8 mouse cellular contexts compared by ENCODE assay signal in genomic region chr4:45108456-45109110, GRCm38 (mm10). TPM values are rescaled to one million over a fixed set of nuclear protein-coding genes. Genes with fewer than 3 reads are reported as not detected.
A peak's percentile ranks its signal among the peaks of the same experiment; 100 is the strongest.
DNase-seq lines count a peak whose midpoint lies in the region; ATAC-seq lines count a peak whose summit lies in the region.

No protein-coding gene starts in this region.

- H3K9ac ChIP-seq in heart, embryonic 12.5 days = no peak overlapping the region

- no peaks in the 10 kb centered on the region for H3K9me3 ChIP-seq in heart, embryonic 12.5 days (replicated peaks)
- no peaks in the 10 kb centered on the region for H3K9me3 ChIP-seq in limb, embryonic 10.5 days (replicated peaks)

- no peak overlapping the region for H3K27ac ChIP-seq in heart, embryonic 12.5 days (ENCODE audit: poor library complexity, severe bottlenecking)
- H3K27ac ChIP-seq in limb, embryonic 10.5 days = no peak overlapping the region

- no peaks in the 10 kb centered on the region for H3K27me3 ChIP-seq in heart, embryonic 12.5 days (replicated peaks)
- H3K27me3 ChIP-seq in limb, embryonic 10.5 days (ENCODE audit: low read depth, poor library complexity, severe bottlenecking) = no peaks in the 10 kb centered on the region

- no peak overlapping the region for H3K4me3 ChIP-seq in heart, embryonic 12.5 days
- peak overlapping the region; percentile 99 for H3K4me3 ChIP-seq in limb, embryonic 10.5 days

- no peak for DNase-seq in heart, adult 11 months
- peak; percentile 17 to 30 for DNase-seq in B cell, adult 2 months
- peak; percentile 14 to 21 for DNase-seq in cerebellum, postnatal 10 days
- DNase-seq in limb, embryonic 10.5 days (ENCODE audit: low spot score) = no peak
- no peak for DNase-seq in urinary bladder, postnatal 36 days (ENCODE audit: low spot score in 2 of 2)
- no peak for DNase-seq in embryo, embryonic 9.5 days (ENCODE audit: extremely low spot score)
- DNase-seq in right cerebral cortex, postnatal 14 days = no peak

- peaks cover 22% of the 10 kb centered on the region for H3K36me3 ChIP-seq in heart, embryonic 12.5 days
- H3K36me3 ChIP-seq in limb, embryonic 10.5 days = peaks cover 23% of the 10 kb centered on the region

- H3K4me2 ChIP-seq in heart, embryonic 12.5 days = peak overlapping the region; percentile 89

- peaks cover 11% of the 10 kb centered on the region for H3K4me1 ChIP-seq in heart, embryonic 12.5 days (replicated peaks)
- H3K4me1 ChIP-seq in limb, embryonic 10.5 days = peaks cover 13% of the 10 kb centered on the region

- ATAC-seq in heart, embryonic 12.5 days (ENCODE audit: insufficient number of reproducible peaks, low FRiP score) = no peak

- 65% methylated on average over 8 of the region's 8 CpGs for WGBS in heart, embryonic 12.5 days
- WGBS in limb, embryonic 10.5 days = 70% methylated on average over 8 of the region's 8 CpGs

RNA-seq across cellular contexts. Expression of gene Tomm5, which starts 0.7 kb away (rescaled TPM):
- polyA plus RNA-seq in heart, embryonic 12.5 days (2016; fragmentation: Nextera tagmentation; extraction: Ambion mirVana) = 207 and 213 TPM in 2 replicates
- 210 and 265 TPM in 2 replicates for polyA plus RNA-seq in limb, embryonic 10.5 days (2016; fragmentation: Nextera tagmentation; extraction: Ambion mirVana)

RNA-seq across cellular contexts. Expression of gene Fbxo10, which starts 24.2 kb away (rescaled TPM):
- 17.7 TPM in 2 replicates for polyA plus RNA-seq in heart, embryonic 12.5 days (2016; fragmentation: Nextera tagmentation; extraction: Ambion mirVana)
- polyA plus RNA-seq in limb, embryonic 10.5 days (2016; fragmentation: Nextera tagmentation; extraction: Ambion mirVana) = 13.7 and 17.9 TPM in 2 replicates

Comparison
In these comparisons a context has a peak if more than half of its experiments do, and no peak if none do; other contexts are left out.
1. DNase-seq: peak in B cell, adult 2 months (2 of 2) and cerebellum, postnatal 10 days (2 of 2); none in heart, adult 11 months (single experiment), limb, embryonic 10.5 days (single experiment), urinary bladder, postnatal 36 days (0 of 2), embryo, embryonic 9.5 days (single experiment) and right cerebral cortex, postnatal 14 days (single experiment).